Mouse (Mus musculus) heart, postnatal 10 days (tissue): ENCODE results near the gene Ckb. TPM values are rescaled to one million over a fixed set of nuclear protein-coding genes. Genes with fewer than 3 reads are reported as not detected.

Experiments
- DNase-seq, 2 experiments: peaks; one replicate each; pipeline ENCODE4 v3.0.0; 2021
- intact Hi-C: fragments of 180-260 bp; cut with DNase I; formaldehyde crosslinking; loops from one replicate; pipeline ENCODE4 v1.15.1; 2025
- total RNA-seq, 2 experiments: library from RNA; stranded (reverse); gene quantifications; 2 replicates each; pipeline ENCODE4 v1.2.3; 2021

Gene Ckb
- total RNA-seq, 2 experiments from 2014 or later, result 127 to 140 TPM

GRCm38 (mm10) chr12:111693341-111694270, 21.5 kb upstream of the Ckb start:
- intact Hi-C loops, result no loop called here
- no peak for DNase-seq

GRCm38 (mm10) chr12:111692899-111693298, 20.8 kb upstream of the Ckb start:
- intact Hi-C loops, result no loop called here
- DNase-seq, result no peak

GRCm38 (mm10) chr12:111691346-111691872, 19.3 kb upstream of the Ckb start:
- intact Hi-C loops, result no loop called here
- peak in 1 of 2 experiments; percentile 62 for DNase-seq

GRCm38 (mm10) chr12:111689426-111689825, 17.3 kb upstream of the Ckb start:
- intact Hi-C loops, result no loop called here
- DNase-seq, result no peak

- DNase-seq, result no peak
- intact Hi-C loops, result no loop called here
Measured at GRCm38 (mm10) chr12:111688069-111688428, 15.9 kb upstream of the Ckb start.

- intact Hi-C loops, result no loop called here
- DNase-seq, result peak; percentile 90 to 92
Measured at GRCm38 (mm10) chr12:111687350-111688068, 15.4 kb upstream of the Ckb start.

- intact Hi-C loops, result no loop called here
- no peak for DNase-seq
Measured at GRCm38 (mm10) chr12:111686390-111686789, 14.3 kb upstream of the Ckb start.

GRCm38 (mm10) chr12:111682806-111683205, 10.7 kb upstream of the Ckb start:
- intact Hi-C loops, result no loop called here
- no peak for DNase-seq

GRCm38 (mm10) chr12:111682003-111682402, 9.9 kb upstream of the Ckb start:
- DNase-seq, result no peak
- intact Hi-C loops, result no loop called here

- intact Hi-C loops, result no loop called here
- DNase-seq, result no peak
Measured at GRCm38 (mm10) chr12:111681305-111681704, 9.2 kb upstream of the Ckb start.

- intact Hi-C loops, result no loop called here
- no peak for DNase-seq
Measured at GRCm38 (mm10) chr12:111680661-111681060, 8.5 kb upstream of the Ckb start.

- intact Hi-C loops, result no loop called here
Measured at GRCm38 (mm10) chr12:111678997-111679396, 6.9 kb upstream of the Ckb start.

GRCm38 (mm10) chr12:111678670-111678933, 6.5 kb upstream of the Ckb start:
- no peak for DNase-seq
- intact Hi-C loops, result no loop called here

More at GRCm38 (mm10) chr12:111678997-111679396, 6.9 kb upstream of the Ckb start:
- peak in 1 of 2 experiments; percentile 9 for DNase-seq

GRCm38 (mm10) chr12:111677882-111678669, 5.9 kb upstream of the Ckb start, which contains the start of gene Trmt61a:
TSS of gene Trmt61a (plus strand) at chr12:111678105.
- DNase-seq, result peak; percentile 94 to 96
- intact Hi-C loops, result no loop called here

- intact Hi-C loops, result no loop called here
- peak in 1 of 2 experiments; percentile 74 for DNase-seq
Measured at GRCm38 (mm10) chr12:111677421-111677820, 5.3 kb upstream of the Ckb start.

GRCm38 (mm10) chr12:111675797-111676580, 3.9 kb upstream of the Ckb start:
- intact Hi-C loops, result no loop called here
- no peak for DNase-seq

- intact Hi-C loops, result no loop called here
- no peak for DNase-seq
Measured at GRCm38 (mm10) chr12:111674850-111675486, 2.8 kb upstream of the Ckb start.

- no peak for DNase-seq
Measured at GRCm38 (mm10) chr12:111672581-111672980, 443 bp upstream of the Ckb start.

GRCm38 (mm10) chr12:111671431-111671902, 671 bp downstream of the Ckb start:
- peak; percentile 69 to 72 for DNase-seq
- intact Hi-C loops, result no loop called here

More at GRCm38 (mm10) chr12:111672581-111672980, 443 bp upstream of the Ckb start:
- intact Hi-C loops, result no loop called here
